Mouse (Mus musculus): ENCODE results near the gene Rnaseh2a. TPM values are rescaled to one million over a fixed set of nuclear protein-coding genes. Genes with fewer than 3 reads are reported as not detected.
A peak's percentile ranks its signal among the peaks of the same experiment; 100 is the strongest.
"Not testable (repeated sequence)": the region's sequence is repeated elsewhere in the genome, so short reads cannot be mapped to it uniquely, and the experiment has no call there.

The Rnaseh2a gene
- polyA plus RNA-seq, 1 experiment: 88.1 TPM

DNA sequence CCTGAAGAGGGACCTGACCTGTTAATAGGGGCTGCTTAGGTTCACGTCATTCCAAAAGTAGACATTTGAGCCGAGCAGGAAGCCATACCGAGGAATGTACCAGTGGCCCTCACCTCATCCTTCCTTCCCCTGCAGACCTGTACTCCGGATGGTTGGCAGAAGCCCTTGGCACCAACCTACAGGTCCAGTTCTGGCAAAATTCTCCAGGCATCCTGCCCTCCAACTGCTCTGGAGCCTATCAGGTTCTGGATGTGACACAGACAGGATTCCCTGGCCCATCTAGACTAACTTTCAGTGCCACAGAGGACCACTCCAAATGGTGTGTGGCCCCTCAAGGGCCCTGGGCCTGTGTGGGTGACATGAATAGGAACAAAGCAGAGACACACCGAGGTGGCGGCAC lies 59.0 kb downstream of the Rnaseh2a start:
- peaks cover 12% of the 10 kb centered on the region for H3K36me3 ChIP-seq (ENCODE audit: control insufficient read depth, insufficient read depth, low read length, poor library complexity, severe bottlenecking)
- no peak overlapping the region for H3K27ac ChIP-seq (ENCODE audit: insufficient read depth, low read length)
- no peak overlapping the region for H3K9ac ChIP-seq (ENCODE audit: low read depth, poor library complexity, severe bottlenecking)
- peaks cover 2% of the 10 kb centered on the region for H3K4me1 ChIP-seq (ENCODE audit: control insufficient read depth, insufficient read depth, low read length)
- H3K27me3 ChIP-seq (ENCODE audit: control insufficient read depth, insufficient read depth, low read length, poor library complexity, severe bottlenecking): no peaks in the 10 kb centered on the region
- no peak for TF ChIP-seq CTCF (IDR thresholded peaks at IDR 0.05; ENCODE audit: low read depth, low read length)
- no peak for TF ChIP-seq POLR2A (IDR thresholded peaks at IDR 0.05; ENCODE audit: insufficient read depth, low read length)
- peaks cover 4% of the 10 kb centered on the region; the same call in 1 of the 2 replicates for H3K9me3 ChIP-seq (replicated peaks; ENCODE audit: control insufficient read depth, insufficient read depth, low read length, poor library complexity, severe bottlenecking)
- no peak overlapping the region for H3K4me3 ChIP-seq (ENCODE audit: low read depth, low read length)

DNA sequence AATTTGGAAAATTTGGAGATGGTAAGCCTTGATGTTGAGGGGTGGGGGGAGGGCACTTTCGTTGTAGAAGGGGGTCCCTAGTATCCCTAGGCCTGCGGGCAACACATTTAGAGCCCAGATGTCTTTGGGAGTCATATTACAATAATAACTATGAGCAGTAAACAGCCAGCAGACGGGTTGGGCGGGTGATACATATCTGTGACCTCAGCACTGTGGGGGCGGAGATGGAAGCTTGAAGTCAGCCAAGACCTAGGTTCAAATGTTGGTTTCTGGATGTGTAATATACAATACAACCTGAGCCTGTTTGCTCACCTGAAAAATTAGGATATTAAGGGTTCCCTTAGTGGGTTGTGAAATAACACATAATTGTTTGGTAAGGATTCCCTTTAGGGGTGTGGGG lies 59.6 kb downstream of the Rnaseh2a start:
- TF ChIP-seq POLR2A (IDR thresholded peaks at IDR 0.05; ENCODE audit: insufficient read depth, low read length): no peak
- no peak for TF ChIP-seq CTCF (IDR thresholded peaks at IDR 0.05; ENCODE audit: low read depth, low read length)
- no peak for TF ChIP-seq EP300 (IDR thresholded peaks at IDR 0.05; ENCODE audit: insufficient read depth, low read depth, low read length)
- Histone ChIP-seq H3K9ac (ENCODE audit: low read depth, poor library complexity, severe bottlenecking) (peak overlapping the region; percentile 91), H3K36me3 (ENCODE audit: control insufficient read depth, insufficient read depth, low read length, poor library complexity, severe bottlenecking) (peaks cover 12% of the 10 kb centered on the region), H3K9me3 (replicated peaks; ENCODE audit: control insufficient read depth, insufficient read depth, low read length, poor library complexity, severe bottlenecking) (peaks cover 4% of the 10 kb centered on the region; the same call in 1 of the 2 replicates), H3K4me3 (ENCODE audit: low read depth, low read length) (no peak overlapping the region), H3K27ac (ENCODE audit: insufficient read depth, low read length) (no peak overlapping the region), H3K4me1 (ENCODE audit: control insufficient read depth, insufficient read depth, low read length) (peaks cover 2% of the 10 kb centered on the region), H3K27me3 (ENCODE audit: control insufficient read depth, insufficient read depth, low read length, poor library complexity, severe bottlenecking) (no peaks in the 10 kb centered on the region)

DNA sequence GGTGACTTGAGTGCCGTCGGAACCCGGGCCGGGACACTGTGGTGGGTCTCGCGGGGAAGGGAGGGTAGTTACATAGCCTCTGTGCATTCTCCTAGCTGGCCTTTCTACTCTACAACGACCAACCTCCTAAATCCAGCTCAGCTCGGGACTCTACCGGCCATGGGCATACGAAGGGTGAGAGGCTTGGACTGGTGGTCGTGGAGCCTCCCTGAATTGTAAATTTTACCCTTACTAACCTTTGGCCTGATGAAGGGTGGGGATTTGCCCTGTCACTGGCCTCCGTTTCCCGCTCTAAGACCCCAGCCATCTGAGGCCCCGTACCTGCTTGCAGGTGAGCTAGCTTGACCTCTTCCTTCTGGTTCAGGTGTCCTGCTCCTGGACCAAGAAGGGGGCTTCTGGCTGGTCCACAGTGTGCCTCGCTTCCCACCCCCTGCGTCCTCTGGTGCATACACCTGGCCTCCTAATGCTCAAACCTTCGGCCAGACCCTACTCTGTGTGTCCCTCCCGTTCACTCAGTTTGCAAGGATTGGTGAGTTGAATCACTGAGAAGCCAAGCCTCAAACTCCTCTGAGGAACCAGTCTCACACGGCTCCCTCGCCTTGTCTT lies 60.3 kb downstream of the Rnaseh2a start:
- no peak for TF ChIP-seq CTCF (IDR thresholded peaks at IDR 0.05; ENCODE audit: low read depth, low read length)
- no peak for TF ChIP-seq POLR2A (IDR thresholded peaks at IDR 0.05; ENCODE audit: insufficient read depth, low read length)
- TF ChIP-seq EP300 (IDR thresholded peaks at IDR 0.05; ENCODE audit: insufficient read depth, low read depth, low read length): no peak
- peak overlapping the region; percentile 76 for H3K4me3 ChIP-seq (ENCODE audit: low read depth, low read length)
- no peaks in the 10 kb centered on the region for H3K27me3 ChIP-seq (ENCODE audit: control insufficient read depth, insufficient read depth, low read length, poor library complexity, severe bottlenecking)
- no peak overlapping the region for H3K27ac ChIP-seq (ENCODE audit: insufficient read depth, low read length)
- H3K36me3 ChIP-seq (ENCODE audit: control insufficient read depth, insufficient read depth, low read length, poor library complexity, severe bottlenecking): peaks cover 10% of the 10 kb centered on the region
- H3K9me3 ChIP-seq (replicated peaks; ENCODE audit: control insufficient read depth, insufficient read depth, low read length, poor library complexity, severe bottlenecking): peaks cover 2% of the 10 kb centered on the region; the same call in 1 of the 2 replicates
- H3K4me1 ChIP-seq (ENCODE audit: control insufficient read depth, insufficient read depth, low read length): peaks cover 5% of the 10 kb centered on the region
- H3K9ac ChIP-seq (ENCODE audit: low read depth, poor library complexity, severe bottlenecking): peak overlapping the region; percentile 91

DNA sequence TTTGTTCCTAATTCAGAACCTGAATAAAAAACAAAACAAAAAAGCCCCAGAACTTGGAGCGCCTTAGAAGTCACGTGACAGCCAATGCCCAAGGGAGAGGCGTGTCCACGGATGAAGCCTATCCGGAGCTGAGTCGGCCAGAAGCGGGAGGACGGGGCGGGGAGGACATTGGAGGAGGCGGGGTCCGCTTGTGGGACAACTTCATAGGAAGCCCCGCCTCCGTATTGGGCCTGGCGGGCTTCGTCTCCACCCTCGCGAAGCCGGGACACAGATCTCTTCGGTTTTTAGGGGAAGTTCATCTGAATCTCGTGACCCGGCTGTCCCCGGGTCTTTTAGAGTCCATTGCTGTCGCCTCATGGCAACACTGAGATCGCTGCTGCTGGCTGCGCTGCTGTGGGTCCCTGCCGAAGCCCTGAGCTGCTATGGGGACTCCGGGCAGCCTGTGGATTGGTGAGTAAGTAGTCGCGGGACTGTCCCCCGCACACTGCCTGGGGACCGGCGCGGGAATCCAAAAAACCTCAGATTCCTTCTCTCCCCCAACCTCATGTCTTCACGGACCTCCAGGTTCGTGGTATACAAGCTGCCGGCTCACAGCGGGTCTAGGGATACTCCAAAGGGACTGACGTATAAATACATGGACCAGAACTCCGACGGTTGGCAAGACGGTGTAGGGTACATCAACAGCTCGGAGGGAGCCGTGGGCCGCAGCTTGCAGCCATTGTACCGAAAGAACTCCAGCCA lies 61.0 kb downstream of the Rnaseh2a start, which contains the start of gene Dnase2a:
Gene Dnase2a (plus strand): TSS at position 140 of the 741 bp plus-strand sequence.
- peaks cover 7% of the 10 kb centered on the region for H3K4me1 ChIP-seq (ENCODE audit: control insufficient read depth, insufficient read depth, low read length)
- TF ChIP-seq EP300 (IDR thresholded peaks at IDR 0.05; ENCODE audit: insufficient read depth, low read depth, low read length) (peak; percentile 30; the same call in 1 of the 2 replicates), CTCF (IDR thresholded peaks at IDR 0.05; ENCODE audit: low read depth, low read length) (no peak), POLR2A (IDR thresholded peaks at IDR 0.05; ENCODE audit: insufficient read depth, low read length) (peak; percentile 54)
- peak within 1 kb of the TSS; percentile 76 for H3K4me3 ChIP-seq (ENCODE audit: low read depth, low read length)
- no peaks in the 10 kb centered on the region for H3K9me3 ChIP-seq (replicated peaks; ENCODE audit: control insufficient read depth, insufficient read depth, low read length, poor library complexity, severe bottlenecking)
- H3K36me3 ChIP-seq (ENCODE audit: control insufficient read depth, insufficient read depth, low read length, poor library complexity, severe bottlenecking): peaks cover 8% of the 10 kb centered on the region; the same call in 1 of the 2 replicates
- no peaks in the 10 kb centered on the region for H3K27me3 ChIP-seq (ENCODE audit: control insufficient read depth, insufficient read depth, low read length, poor library complexity, severe bottlenecking)
- peak within 1 kb of the TSS; percentile 58 for H3K27ac ChIP-seq (ENCODE audit: insufficient read depth, low read length)
- H3K9ac ChIP-seq (ENCODE audit: low read depth, poor library complexity, severe bottlenecking): peak within 1 kb of the TSS; percentile 91

DNA sequence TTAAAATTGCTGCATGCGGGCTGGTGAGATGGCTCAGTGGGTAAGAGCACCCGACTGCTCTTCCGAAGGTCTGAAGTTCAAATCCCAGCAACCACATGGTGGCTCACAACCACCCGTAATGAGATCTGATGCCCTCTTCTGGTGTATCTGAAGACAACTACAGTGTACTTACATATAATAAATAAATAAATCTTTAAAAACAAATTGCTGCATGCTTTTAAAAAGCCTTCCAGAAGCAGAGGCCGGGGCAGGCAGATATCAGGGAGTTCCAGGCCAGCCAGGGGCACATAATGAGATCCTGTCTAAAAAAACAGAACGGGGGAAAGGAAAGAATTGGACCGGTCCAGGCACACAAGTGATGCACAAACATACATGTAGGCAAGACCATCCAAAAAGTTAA lies 61.6 kb downstream of the Rnaseh2a start:
- H3K27me3 ChIP-seq (ENCODE audit: control insufficient read depth, insufficient read depth, low read length, poor library complexity, severe bottlenecking); H3K9me3 ChIP-seq (replicated peaks; ENCODE audit: control insufficient read depth, insufficient read depth, low read length, poor library complexity, severe bottlenecking); H3K4me1 ChIP-seq (ENCODE audit: control insufficient read depth, insufficient read depth, low read length); H3K36me3 ChIP-seq (ENCODE audit: control insufficient read depth, insufficient read depth, low read length, poor library complexity, severe bottlenecking): not testable (repeated sequence)
- peak overlapping the region; percentile 54 for H3K9ac ChIP-seq (ENCODE audit: low read depth, poor library complexity, severe bottlenecking)
- peak overlapping the region; percentile 58 for H3K27ac ChIP-seq (ENCODE audit: insufficient read depth, low read length)
- H3K4me3 ChIP-seq (ENCODE audit: low read depth, low read length): 0 out of 2 replicates have a peak overlapping the region, but pooled peaks have one; percentile 40

DNA sequence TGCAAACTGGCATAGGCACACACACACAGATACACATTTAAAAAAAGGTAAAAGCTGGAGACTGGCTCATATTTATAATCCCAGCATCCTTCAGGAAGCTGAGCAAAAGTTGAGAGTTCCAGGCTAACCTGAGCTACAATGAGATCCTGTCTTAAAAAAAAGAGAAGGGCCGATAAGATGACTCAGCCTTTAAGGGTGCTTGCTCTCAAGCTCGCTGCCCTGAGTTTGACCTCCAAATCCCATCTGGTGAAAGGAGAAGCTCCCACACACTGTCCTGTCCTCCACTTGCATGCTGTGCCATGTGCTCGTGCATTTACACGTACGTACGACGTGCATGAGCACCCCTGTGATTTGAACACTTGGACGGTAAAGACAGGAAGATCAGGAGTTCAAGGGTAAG lies 62.1 kb downstream of the Rnaseh2a start:
- Histone ChIP-seq H3K27me3 (ENCODE audit: control insufficient read depth, insufficient read depth, low read length, poor library complexity, severe bottlenecking) (no peaks in the 10 kb centered on the region), H3K9me3 (replicated peaks; ENCODE audit: control insufficient read depth, insufficient read depth, low read length, poor library complexity, severe bottlenecking) (no peaks in the 10 kb centered on the region), H3K9ac (ENCODE audit: low read depth, poor library complexity, severe bottlenecking) (0 out of 2 replicates have a peak overlapping the region, but pooled peaks have one; percentile 10), H3K4me1 (ENCODE audit: control insufficient read depth, insufficient read depth, low read length) (peaks cover 7% of the 10 kb centered on the region), H3K36me3 (ENCODE audit: control insufficient read depth, insufficient read depth, low read length, poor library complexity, severe bottlenecking) (peaks cover 8% of the 10 kb centered on the region; the same call in 1 of the 2 replicates), H3K27ac (ENCODE audit: insufficient read depth, low read length) (no peak overlapping the region; the same call in 1 of the 2 replicates), H3K4me3 (ENCODE audit: low read depth, low read length) (no peak overlapping the region)
- TF ChIP-seq CTCF (IDR thresholded peaks at IDR 0.05; ENCODE audit: low read depth, low read length) (no peak), POLR2A (IDR thresholded peaks at IDR 0.05; ENCODE audit: insufficient read depth, low read length) (no peak), EP300 (IDR thresholded peaks at IDR 0.05; ENCODE audit: insufficient read depth, low read depth, low read length) (no peak)

Data from ES-Bruce4 (cell line).